Comparison of ENCODE assay signal across 8 mouse cellular contexts in the genomic region with DNA sequence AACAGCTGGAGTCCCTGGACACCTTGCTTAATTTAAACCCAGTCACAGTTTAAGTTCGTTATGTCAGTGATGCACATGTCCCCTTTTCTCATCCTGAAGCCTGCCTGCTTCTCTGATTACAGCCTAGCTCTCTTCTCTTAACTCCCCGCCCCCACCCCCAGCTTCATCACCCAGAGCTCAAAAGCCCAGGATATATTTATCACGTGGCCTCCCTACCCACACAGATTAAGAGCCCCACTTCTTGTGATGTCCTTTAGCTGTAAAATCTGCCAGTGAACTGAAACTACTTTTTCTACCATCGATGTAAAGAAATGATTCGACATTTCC. TPM values are rescaled to one million over a fixed set of nuclear protein-coding genes. Genes with fewer than 3 reads are reported as not detected.
DNase-seq lines count a peak whose midpoint lies in the region; ATAC-seq and TF ChIP-seq lines count a peak whose summit lies in the region.

No protein-coding gene starts in this region.

- H3K4me3 ChIP-seq in kidney, embryonic 16.5 days (ENCODE audit: low read length): peak overlapping the region; percentile 98
- H3K4me3 ChIP-seq in heart, postnatal 0 days (ENCODE audit: low read depth, low read length): peak overlapping the region; percentile 60

- no peak for DNase-seq in kidney, postnatal 4 days
- peak; percentile 63 for DNase-seq in adipocyte (ENCODE audit: low spot score)
- no peak for DNase-seq in heart, postnatal 0 days (ENCODE audit: low spot score)
- no peak for DNase-seq in cerebellum, postnatal 14 days
- no peak for DNase-seq in adrenal gland, adult 2 months

- peak overlapping the region; percentile 69 for H3K27ac ChIP-seq in kidney, embryonic 16.5 days (ENCODE audit: low read length)
- peak overlapping the region; percentile 98 for H3K27ac ChIP-seq in heart, postnatal 0 days (ENCODE audit: low read depth)

- peak overlapping the region; percentile 60 for H3K9ac ChIP-seq in kidney, embryonic 16.5 days (replicated peaks; ENCODE audit: low read length)
- H3K9ac ChIP-seq in heart, postnatal 0 days (replicated peaks; ENCODE audit: low read depth, low read length): peak overlapping the region; percentile 65

- no peaks in the 10 kb centered on the region for H3K9me3 ChIP-seq in kidney, embryonic 16.5 days (ENCODE audit: low read length)
- no peaks in the 10 kb centered on the region for H3K9me3 ChIP-seq in heart, postnatal 0 days (replicated peaks; ENCODE audit: control insufficient read depth, low read length)

- no peak for TF ChIP-seq CTCF in heart, postnatal 0 days (IDR thresholded peaks at IDR 0.05; ENCODE audit: low read depth)

- H3K4me2 ChIP-seq in kidney, embryonic 16.5 days (replicated peaks; ENCODE audit: low read depth, low read length): peak overlapping the region; percentile 72
- H3K4me2 ChIP-seq in heart, postnatal 0 days (ENCODE audit: low read depth, low read length): peak overlapping the region; percentile 84

- TF ChIP-seq EP300 in heart, postnatal 0 days (IDR thresholded peaks at IDR 0.05; ENCODE audit: low read depth): 0 out of 2 replicates have a peak, but pooled peaks have one; percentile 7

- no peaks in the 10 kb centered on the region for H3K27me3 ChIP-seq in kidney, embryonic 16.5 days (ENCODE audit: insufficient read depth, low read length)
- H3K27me3 ChIP-seq in heart, postnatal 0 days (ENCODE audit: control insufficient read depth, insufficient read depth, low read length): no peaks in the 10 kb centered on the region

- 0 out of 2 replicates have a peak, but pooled peaks cover 2% of the 10 kb centered on the region for H3K36me3 ChIP-seq in kidney, embryonic 16.5 days (ENCODE audit: insufficient read depth, low read length)
- no peaks in the 10 kb centered on the region; the same call in 1 of the 2 replicates for H3K36me3 ChIP-seq in heart, postnatal 0 days (replicated peaks; ENCODE audit: control insufficient read depth, insufficient read depth, low read length)

- no peak for ATAC-seq in kidney, embryonic 16.5 days (ENCODE audit: low FRiP score, low TSS enrichment)
- ATAC-seq in heart, postnatal 0 days (ENCODE audit: insufficient read depth, low read depth): no peak
- 0 out of 2 replicates have a peak, but pooled peaks have one; percentile 14 for ATAC-seq in megakaryocyte progenitor cell, adult 5-6 weeks (replicated peaks; ENCODE audit: poor library complexity)
- ATAC-seq in erythroid progenitor cell, adult 5-6 weeks (replicated peaks; ENCODE audit: low FRiP score, poor library complexity, severe bottlenecking): no peak

- WGBS in kidney, embryonic 16.5 days: 14% methylated on average over 5 of the region's 5 CpGs
- 14% methylated on average over 5 of the region's 5 CpGs for WGBS in heart, postnatal 0 days

- peaks cover 7% of the 10 kb centered on the region for H3K4me1 ChIP-seq in kidney, embryonic 16.5 days (ENCODE audit: insufficient read depth, low read length)
- H3K4me1 ChIP-seq in heart, postnatal 0 days (ENCODE audit: control insufficient read depth, insufficient read depth): peaks cover 14% of the 10 kb centered on the region

RNA-seq across cellular contexts. Expression of a gene that starts 1.0 kb away (rescaled TPM):
- 68.8 and 72.0 TPM in 2 replicates for polyA plus RNA-seq in kidney, embryonic 16.5 days (2015; fragmentation: Nextera tagmentation; extraction: Ambion mirVana)
- total RNA-seq in heart, postnatal 0 days (2014; rRNA removed; ENCODE audit: low replicate concordance): 67.9 and 81.0 TPM in 2 replicates
- polyA plus RNA-seq in heart, postnatal 0 days (2015; fragmentation: Nextera tagmentation; extraction: Ambion mirVana): 74.6 and 86.3 TPM in 2 replicates
- 22.0 and 26.7 TPM in 2 replicates for total RNA-seq in megakaryocyte progenitor cell, adult 5-6 weeks (2015)
- 22.2 and 28.5 TPM in 2 replicates for total RNA-seq in megakaryocyte progenitor cell, adult 5-6 weeks (2017)
- total RNA-seq in erythroid progenitor cell, adult 5-6 weeks (2015; ENCODE audit: low replicate concordance): 28.8 and 29.3 TPM in 2 replicates
- 21.2 and 28.1 TPM in 2 replicates for total RNA-seq in erythroid progenitor cell, adult 5-6 weeks (2017; ENCODE audit: low replicate concordance)
- 10 to 100 TPM; 66.3 to 81.0 TPM for total RNA-seq in adrenal gland, adult 2 months (2021)
- polyA plus RNA-seq in adrenal gland, adult 2 months (2012; rRNA removed): 9.7 and 13.5 TPM in 2 replicates
